Mouse (Mus musculus) T-helper 17 cell (primary cell): ENCODE results near the gene Dnah8.

Experiments
- in situ Hi-C, 2 experiments: fragments of 300-600 bp; cut with MboI, MseI; formaldehyde crosslinking; loops; 1 replicate in 1 of 2; 2 replicates in 1 of 2; pipeline ENCODE4 v1.15.1; 2025; ENCODE audit warnings: high pct_unique_total_duplicates in 2 of 2

Dnah8 gene

GRCm38 (mm10) chr17:30607909-30608495 lies 16.2 kb upstream of the Dnah8 start:
- in situ Hi-C loops = no loop called here

- in situ Hi-C loops = no loop called here
Measured at GRCm38 (mm10) chr17:30609305-30609979, 14.7 kb upstream of the Dnah8 start.

- in situ Hi-C loops = no loop called here
Measured at GRCm38 (mm10) chr17:30609980-30610307, 14.2 kb upstream of the Dnah8 start.

- in situ Hi-C loops = no loop called here
Measured at GRCm38 (mm10) chr17:30610739-30611138, 13.4 kb upstream of the Dnah8 start.

- in situ Hi-C loops = no loop called here
Measured at GRCm38 (mm10) chr17:30611221-30612074, 12.7 kb upstream of the Dnah8 start.

- in situ Hi-C loops = no loop called here
Measured at GRCm38 (mm10) chr17:30612075-30612859, 11.9 kb upstream of the Dnah8 start.

- in situ Hi-C loops = no loop called here
Measured at GRCm38 (mm10) chr17:30613350-30613749, 10.8 kb upstream of the Dnah8 start.

- in situ Hi-C loops = no loop called here
Measured at GRCm38 (mm10) chr17:30616203-30616602, 8.0 kb upstream of the Dnah8 start.

GRCm38 (mm10) chr17:30618136-30618891 lies 5.8 kb upstream of the Dnah8 start:
- in situ Hi-C loops = no loop called here

GRCm38 (mm10) chr17:30619153-30619552 lies 5.0 kb upstream of the Dnah8 start:
- in situ Hi-C loops = no loop called here

GRCm38 (mm10) chr17:30620548-30620947 lies 3.6 kb upstream of the Dnah8 start:
- in situ Hi-C loops = loop anchor here in 1 of 2 experiments (10.0 kb wide), 1 partner anchor 246 kb away; no protein-coding TSS in a partner anchor

GRCm38 (mm10) chr17:30621450-30621849 lies 2.7 kb upstream of the Dnah8 start:
- in situ Hi-C loops = loop anchor here in 1 of 2 experiments (10.0 kb wide), 1 partner anchor 247 kb away; no protein-coding TSS in a partner anchor

- in situ Hi-C loops = loop anchor here in 1 of 2 experiments (10.0 kb wide), 1 partner anchor 248 kb away; no protein-coding TSS in a partner anchor
Measured at GRCm38 (mm10) chr17:30623200-30623599, 954 bp upstream of the Dnah8 start.

GRCm38 (mm10) chr17:30626719-30627118 lies 2.6 kb downstream of the Dnah8 start, which contains the start of gene Glo1:
Glo1 (minus strand) TSS chr17:30626871.
- in situ Hi-C loops = loop anchor here in 1 of 2 experiments (10.0 kb wide), 1 partner anchor 252 kb away; no protein-coding TSS in a partner anchor

- in situ Hi-C loops = no loop called here
Measured at GRCm38 (mm10) chr17:30635367-30635766, 11.2 kb downstream of the Dnah8 start.

- in situ Hi-C loops = no loop called here
Measured at GRCm38 (mm10) chr17:30637714-30638113, 13.6 kb downstream of the Dnah8 start.

GRCm38 (mm10) chr17:30638996-30639395 lies 14.8 kb downstream of the Dnah8 start:
- in situ Hi-C loops = no loop called here

GRCm38 (mm10) chr17:30640896-30641295 lies 16.7 kb downstream of the Dnah8 start:
- in situ Hi-C loops = no loop called here

- in situ Hi-C loops = no loop called here
Measured at GRCm38 (mm10) chr17:30648770-30649169, 24.6 kb downstream of the Dnah8 start.

GRCm38 (mm10) chr17:30653010-30653409 lies 28.9 kb downstream of the Dnah8 start:
- in situ Hi-C loops = no loop called here
